Mouse (Mus musculus) liver, embryonic 14.5 days (tissue): Measurements from ENCODE around the gene Ercc6l2.

Experiments used
- CTCF ChIP-seq: IDR thresholded peaks from 2 replicates; pipeline ENCODE4 v1.5.1; 2016; ENCODE audit warnings: antibody characterized with exemption, low read depth, control low read depth
- EP300 ChIP-seq: IDR thresholded peaks from 2 replicates; pipeline ENCODE4 v1.6.1; 2016; ENCODE audit warnings: antibody characterized with exemption, low read depth

- TF ChIP-seq CTCF (no peak), EP300 (no peak)
Observed at GRCm38 (mm10) chr13:63910141-63910804, 95.2 kb downstream of the Ercc6l2 start.
